Mouse (Mus musculus): ENCODE results near the gene Exd1.

GRCm38 (mm10) chr2:119596781-119597330, 49.4 kb upstream of the Exd1 start:
- TF ChIP-seq ZC3H11A (IDR thresholded peaks at IDR 0.05; ENCODE audit: borderline replicate concordance, low read depth, low read length) = no peak
- TF ChIP-seq HCFC1 (IDR thresholded peaks at IDR 0.05; ENCODE audit: borderline replicate concordance, insufficient read depth, low read length) = no peak
- TF ChIP-seq CHD2 (IDR thresholded peaks at IDR 0.05; ENCODE audit: low read depth, low read length) = no peak

Data from ES-E14 (cell line).